Mouse (Mus musculus): ENCODE measurements at regions not wholly inside any gene's neighbourhood (a gene's known extent, or its start where the extent isn't known, plus 50 kb on each side); places are given as distances from the start of the nearest gene placed in this dataset.

DNA sequence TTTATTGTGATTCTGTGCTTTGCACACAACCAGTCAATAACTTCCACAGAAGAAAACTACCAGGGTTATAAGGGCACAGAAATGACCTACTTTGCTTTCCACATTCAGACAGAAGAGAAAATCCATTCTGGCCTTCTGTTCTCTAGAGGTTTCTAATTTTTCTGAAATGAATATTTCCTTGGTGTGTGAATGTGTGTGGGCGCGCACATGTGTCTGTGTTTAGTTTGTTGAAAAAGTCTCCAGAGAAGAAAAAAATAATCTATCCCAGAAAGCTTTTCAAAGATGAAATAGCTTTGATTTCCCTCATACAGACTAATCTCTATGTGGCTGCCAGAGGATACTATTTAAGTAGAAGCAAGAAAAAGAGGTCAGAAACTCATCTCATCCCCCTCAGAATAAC is 147.1 kb downstream of the Cenpc1 start:
- TF ChIP-seq CTCF (IDR thresholded peaks at IDR 0.05; ENCODE audit: low read depth, low read length) (no peak), POLR2A (IDR thresholded peaks at IDR 0.05; ENCODE audit: borderline replicate concordance, low read depth, low read length) (no peak)
